Mouse (Mus musculus): ENCODE measurements around the gene Btbd7.

Btbd7 gene

DNA sequence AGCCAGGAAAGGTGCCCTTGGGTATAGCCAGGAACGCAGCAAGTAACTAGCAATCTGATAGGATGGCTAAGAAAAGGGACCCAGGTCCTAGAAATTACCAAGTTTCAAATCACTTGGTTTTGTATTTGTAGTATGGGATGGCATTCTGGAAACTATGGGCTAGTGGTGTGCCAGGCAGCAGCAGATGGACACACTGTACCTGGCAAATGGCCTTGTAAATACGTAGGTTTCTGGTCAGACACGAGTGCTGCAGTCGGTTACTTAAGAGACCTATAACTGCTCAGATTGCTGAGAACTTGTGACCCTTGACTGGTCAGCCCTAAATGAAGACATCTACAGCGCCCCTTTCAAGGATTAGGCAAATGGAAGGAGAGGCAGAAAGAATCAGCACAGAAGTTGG, 100.1 kb downstream of the Btbd7 start:
- no peak for DNase-seq

DNA sequence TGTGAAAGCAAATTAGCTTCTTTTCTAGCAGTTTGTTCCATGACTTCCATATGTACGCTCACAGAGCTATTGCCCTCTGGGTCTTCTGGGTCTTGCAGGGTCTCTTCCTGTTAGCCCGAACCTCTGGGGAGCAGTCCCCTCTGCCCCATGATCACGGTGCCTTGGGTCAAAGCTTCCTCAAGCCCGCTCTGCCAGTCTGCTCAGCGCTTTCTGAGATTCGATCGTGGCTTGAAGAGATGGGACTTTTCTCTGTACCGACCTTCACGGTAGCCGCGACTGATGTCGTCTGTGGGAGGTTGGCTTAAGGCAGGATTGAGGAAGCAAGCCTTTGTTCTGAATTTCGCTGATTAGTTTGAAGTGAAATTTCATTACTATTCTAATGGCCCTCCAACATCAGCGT, 102.2 kb downstream of the Btbd7 start:
- DNase-seq: no peak

DNA sequence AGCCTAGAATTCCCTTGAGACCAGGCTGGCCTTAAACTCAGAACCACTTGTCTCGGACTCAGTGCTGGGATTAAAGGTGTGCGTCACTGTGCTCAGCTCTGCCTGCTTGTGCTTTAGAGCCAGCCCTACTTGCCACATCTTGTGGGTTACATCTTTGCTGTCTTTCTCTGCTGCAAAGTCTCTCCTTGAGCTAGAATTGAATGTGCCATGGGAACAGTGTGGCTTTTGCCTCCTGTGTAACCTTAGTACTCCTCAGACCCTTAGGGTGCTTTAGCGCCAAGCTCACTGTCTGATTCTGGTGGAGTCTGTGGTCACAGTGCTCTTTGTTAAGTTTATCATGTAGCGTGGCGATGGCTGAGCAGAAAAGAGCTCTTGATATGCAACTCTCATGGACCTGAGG, 105.6 kb downstream of the Btbd7 start:
- no peak for DNase-seq

DNA sequence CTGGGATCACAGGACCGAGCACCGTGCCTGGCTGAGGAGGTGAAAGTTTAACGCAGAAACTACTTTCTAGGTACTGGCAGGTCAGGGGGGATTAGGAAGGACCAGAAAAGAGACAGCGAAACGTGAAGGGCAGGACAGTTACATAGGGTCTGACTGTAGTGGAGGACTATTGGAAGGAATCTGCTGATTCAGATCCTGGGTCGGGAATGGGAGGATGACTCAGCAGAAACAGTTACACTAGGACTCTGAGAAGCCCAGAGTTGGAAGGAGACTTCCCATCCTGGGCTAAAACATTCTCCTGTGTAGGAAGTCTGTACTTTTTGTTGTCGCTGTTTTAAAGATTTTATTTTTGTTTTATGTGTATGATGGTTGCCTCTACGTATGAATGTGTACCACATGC, 106.7 kb downstream of the Btbd7 start:
- no peak for DNase-seq

DNA sequence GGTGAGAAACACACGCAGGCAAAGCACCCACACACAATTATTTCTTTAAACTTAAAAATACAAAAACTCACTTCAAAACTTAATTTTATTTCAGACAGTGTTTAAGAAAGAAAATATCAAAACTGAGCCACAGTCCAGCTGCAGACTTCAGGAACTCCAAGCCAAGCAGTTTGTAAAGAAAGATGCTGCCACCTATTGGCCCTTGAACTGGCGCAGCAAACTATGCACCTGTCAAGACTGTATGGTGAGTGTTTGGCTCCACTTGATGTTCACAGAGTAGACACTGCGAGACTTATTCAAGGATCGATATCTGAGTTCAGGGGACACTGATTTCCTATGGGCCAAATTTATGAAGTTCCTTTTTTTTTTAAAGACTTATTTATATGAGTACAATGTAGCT, 109.3 kb downstream of the Btbd7 start:
- DNase-seq: peak in 1 of 2 experiments; percentile 30

DNA sequence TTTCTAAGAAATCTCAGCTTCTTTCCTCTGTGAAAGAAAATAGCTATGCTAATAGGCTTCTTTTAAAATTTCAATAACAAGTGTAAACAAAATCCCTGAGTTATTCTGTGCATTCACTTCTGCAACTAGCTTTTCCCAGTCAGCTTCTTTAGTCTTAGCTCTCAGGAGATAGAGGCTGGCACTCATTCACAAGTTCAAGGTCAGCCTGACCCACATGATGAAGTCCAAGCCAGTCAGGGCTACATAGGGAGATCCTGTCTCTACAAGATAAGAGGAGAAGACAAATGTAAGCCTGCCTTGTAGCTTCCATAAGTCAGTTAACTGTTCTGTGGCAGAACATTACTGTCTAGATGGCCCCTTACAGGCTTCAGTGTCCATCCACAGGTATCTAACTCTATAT, 114.6 kb downstream of the Btbd7 start:
- no peak for DNase-seq

DNA sequence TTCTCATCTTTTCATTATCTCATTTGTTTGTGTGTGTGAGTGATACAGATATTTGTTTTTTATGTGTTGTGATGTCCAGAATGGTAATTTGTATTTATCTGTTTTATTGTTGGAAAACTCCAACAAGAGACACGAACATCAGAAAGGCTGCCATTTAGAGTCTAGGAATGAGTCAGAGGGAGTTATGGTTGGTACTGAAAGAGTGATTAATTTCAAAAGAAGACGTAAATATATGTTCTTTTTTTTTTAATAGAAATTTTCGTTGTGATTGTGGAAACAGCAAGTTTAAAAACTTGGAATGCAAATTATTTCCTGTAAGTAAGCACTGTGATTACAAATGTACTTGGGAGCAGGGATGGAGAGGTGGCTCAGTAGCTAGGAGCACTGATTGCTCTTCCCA, 116.6 kb downstream of the Btbd7 start:
- DNase-seq: no peak

DNA sequence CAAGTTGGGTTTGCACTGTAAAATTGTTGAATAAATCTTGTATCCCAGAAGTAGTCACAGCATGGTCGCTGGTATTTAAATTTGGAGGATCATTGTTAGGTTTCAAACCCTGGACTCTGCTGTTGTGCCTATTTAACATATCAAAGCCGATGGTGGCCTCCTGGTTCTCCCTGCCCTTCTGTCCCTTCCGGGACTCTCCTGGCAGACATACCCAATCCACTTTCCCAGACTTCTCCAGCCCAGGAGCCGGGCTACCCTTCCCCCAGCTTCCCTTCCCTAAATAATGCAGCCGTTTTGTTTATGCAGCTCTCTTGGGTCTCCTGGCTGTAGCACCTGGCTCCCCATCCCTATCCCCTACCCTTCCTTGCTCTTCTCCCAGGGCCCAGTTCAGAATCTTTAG, 119.3 kb downstream of the Btbd7 start:
- peak in 1 of 2 experiments; percentile 38 for DNase-seq

DNA sequence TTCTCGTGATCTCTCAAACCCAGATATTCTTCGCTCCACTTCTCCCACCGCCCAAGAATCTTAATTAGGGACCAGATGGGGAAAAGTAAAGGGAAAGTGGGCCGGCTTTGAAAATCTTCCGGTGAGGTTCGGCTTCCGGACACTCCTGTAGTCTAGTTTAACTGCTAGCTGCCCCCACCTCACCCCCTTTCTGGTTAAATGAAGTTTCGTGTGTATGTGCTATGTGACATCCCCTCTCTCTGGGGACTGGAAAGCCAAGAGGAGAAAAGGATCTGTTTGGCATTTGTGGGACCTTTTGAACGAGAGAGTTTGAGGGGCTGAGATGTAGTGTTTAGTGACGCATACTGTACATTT, 119.9 kb downstream of the Btbd7 start, which contains the start of gene Gm20604:
Gene Gm20604 (minus strand): TSS at position 270 of the 354 bp plus-strand sequence.
- no peak for DNase-seq

DNA sequence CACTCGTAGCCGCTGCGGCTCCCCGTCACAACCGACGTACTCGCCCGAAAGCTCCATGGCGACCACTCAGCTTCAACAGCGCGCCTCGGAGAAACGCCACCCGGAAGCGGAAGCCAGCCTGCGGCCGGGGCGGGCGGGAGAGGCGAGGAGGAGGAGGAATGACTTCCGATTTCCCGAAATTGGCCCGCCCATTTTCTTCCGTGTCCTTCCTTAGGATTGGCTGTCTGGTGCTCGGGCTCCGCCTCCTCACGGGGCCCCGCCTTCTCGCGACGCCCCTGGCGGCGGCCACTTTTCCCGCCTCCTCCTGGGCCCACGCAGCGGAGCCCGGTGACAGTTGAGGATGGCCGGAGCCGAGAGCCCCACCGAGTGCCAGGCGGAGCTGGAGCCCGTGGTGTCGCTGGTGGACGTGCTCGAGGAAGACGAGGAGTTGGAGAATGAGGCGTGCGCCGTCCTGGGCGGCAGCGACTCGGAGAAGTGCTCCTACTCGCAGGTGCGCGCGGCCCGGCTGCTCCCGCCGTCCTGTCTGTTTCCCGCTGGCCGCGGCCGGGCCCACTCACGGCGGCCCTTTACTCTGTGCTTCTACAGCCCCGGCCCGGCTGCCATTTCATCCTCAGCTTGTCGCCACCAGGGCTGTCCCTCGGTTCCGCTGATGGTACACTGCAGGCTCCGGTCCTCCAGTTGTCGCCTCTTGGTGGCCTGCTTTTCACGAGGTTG, 120.4 kb downstream of the Btbd7 start, which contains the start of the genes Gm28051, Gon7 and Ubr7:
Gene Gm28051 (minus strand): TSS at position 77 of the 714 bp plus-strand sequence.
Gene Gon7 (minus strand): TSS at position 115 of the 714 bp plus-strand sequence.
Gene Ubr7 (plus strand): TSS at position 279 of the 714 bp plus-strand sequence.
- peak; percentile 98 for DNase-seq

DNA sequence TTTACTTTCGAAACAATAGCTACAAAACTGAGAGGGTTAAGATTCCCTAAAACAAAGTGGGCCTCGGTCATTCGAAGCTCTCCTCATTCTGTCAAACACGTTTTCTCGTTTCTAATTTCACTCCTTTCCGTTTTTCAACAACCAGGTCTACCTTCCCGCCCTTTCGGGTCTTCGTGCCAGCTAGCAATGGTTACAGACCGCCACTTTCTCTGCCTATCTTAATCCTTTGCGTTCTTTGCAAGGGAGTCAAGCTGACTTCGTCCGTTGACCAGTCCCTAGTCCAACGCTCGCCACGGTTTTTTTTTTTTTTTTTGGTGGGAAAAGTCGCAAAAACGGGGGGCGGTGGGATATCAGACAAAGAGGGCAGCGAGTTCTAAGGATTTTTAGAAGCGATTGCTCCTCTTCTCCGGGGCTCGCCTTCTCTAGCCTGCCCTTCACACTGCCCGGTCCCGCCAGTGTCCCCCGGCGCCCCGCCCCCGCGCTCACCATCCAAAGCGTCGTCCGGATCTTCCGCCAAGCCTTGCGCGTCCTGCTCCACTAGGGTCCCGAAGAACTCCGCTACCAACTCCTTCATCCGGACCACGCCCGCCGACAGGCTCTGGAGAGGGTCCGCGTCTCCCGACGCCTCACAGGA, 121.1 kb downstream of the Btbd7 start:
- peak in 1 of 2 experiments; percentile 88 for DNase-seq

DNA sequence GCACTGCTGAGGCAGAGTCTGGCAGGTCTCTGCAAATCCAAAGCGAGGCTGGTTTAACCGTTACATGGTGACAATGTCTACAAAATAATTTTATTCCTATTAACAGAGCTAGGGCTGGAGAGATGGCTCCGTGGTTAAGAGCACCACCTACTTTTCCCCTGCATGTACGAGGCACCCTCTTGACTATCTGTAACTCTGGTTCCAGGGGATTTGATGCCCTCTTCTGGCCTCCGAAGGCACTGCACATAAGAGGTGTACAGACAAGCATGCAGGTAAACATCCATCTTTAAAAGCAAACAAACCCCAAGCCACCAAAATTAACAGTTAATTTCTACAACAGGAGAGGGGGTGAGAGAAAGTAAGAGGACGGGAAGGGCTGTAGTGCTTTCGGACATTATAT, 122.0 kb downstream of the Btbd7 start:
- peak in 1 of 2 experiments; percentile 43 for DNase-seq

DNA sequence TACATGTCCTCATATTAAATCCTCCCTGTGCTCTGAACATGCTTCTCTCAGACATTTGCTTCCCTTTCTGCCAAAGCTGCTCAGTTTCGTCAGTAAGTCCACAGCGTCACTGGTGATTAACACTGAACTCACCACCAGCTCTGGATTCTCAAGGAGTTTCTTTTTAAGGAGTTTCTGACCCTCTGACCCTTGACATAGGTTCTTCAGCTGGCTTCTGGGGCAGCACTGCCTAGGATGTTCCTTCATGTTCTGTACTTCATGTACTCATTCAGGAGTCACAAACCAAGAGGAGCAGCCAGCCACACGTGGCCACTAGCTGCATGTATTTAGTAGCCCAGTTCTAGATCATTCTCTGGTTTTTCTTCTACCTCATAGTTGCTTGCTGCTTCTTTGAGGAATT, 130.0 kb downstream of the Btbd7 start:
- no peak for DNase-seq

DNA sequence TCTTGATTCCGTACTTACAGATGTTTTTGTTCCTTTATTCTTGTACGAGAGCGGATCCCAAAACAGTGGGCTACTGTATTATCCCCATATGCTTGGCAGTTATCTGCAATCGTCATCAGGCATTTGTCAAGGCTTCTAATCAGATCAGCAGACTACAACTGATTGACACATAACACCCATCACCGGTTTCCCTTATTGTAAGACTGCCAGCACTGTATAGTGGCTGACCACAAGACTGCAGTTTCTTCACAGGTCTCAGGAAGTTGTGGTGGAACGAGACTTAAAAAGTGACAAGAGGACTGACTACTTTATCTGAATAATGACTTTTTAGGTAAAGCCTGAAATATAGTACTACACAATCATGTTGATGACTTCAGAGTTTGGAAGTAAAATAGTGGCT, 133.4 kb downstream of the Btbd7 start:
- no peak for DNase-seq

DNA sequence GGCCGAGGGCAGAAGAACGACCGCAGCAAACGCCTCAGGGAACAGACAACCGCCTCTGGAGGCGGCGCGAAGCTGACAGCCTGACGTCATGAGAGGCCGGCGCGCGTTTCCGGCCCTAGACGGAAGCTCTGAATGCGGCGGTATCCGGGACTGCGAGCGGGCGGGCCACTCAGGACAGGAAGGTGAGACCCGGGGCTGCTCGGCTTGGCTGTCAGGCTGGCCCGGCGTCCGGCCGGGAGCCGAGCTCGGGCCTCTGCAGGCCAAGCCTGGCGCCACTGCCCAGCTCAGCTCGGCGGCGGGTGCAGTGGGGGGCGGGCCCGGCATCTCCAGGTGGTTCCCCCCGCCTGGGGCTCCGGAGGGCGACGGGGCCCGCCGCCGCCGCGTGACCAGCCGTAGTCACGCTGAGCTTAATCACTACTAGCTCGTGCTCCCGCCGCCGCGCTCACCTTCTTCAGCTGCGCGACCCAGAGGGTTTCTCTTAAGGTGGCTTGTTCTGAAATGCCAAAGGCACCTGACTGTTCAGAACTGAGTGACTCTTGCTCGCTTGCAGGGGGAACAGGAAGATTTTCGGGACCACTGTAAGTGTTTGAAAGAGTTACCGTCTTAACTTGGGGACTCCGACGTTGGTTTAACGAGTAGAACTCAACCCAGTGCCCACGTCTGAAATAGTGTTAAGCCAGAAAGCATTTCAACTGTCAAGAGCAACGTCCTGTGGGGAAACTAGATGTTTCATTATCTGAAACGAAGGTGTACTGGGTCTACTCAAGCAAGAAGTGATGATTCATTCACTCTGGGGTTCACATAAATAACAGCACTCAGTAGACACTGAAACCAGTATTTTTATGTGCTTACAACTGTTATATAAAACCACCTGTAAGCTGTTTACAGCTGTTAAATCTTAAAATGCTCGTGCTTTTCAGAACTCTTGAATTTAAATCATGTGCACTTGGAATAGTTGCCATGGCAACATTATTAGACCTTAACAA, 134.4 kb downstream of the Btbd7 start, which contains the start of the genes Moap1 and Tmem251:
Gene Moap1 (minus strand): TSS at position 73 of the 986 bp plus-strand sequence.
Gene Tmem251 (plus strand): TSS at position 174 of the 986 bp plus-strand sequence.
- peak; percentile 92 to 96 for DNase-seq

DNA sequence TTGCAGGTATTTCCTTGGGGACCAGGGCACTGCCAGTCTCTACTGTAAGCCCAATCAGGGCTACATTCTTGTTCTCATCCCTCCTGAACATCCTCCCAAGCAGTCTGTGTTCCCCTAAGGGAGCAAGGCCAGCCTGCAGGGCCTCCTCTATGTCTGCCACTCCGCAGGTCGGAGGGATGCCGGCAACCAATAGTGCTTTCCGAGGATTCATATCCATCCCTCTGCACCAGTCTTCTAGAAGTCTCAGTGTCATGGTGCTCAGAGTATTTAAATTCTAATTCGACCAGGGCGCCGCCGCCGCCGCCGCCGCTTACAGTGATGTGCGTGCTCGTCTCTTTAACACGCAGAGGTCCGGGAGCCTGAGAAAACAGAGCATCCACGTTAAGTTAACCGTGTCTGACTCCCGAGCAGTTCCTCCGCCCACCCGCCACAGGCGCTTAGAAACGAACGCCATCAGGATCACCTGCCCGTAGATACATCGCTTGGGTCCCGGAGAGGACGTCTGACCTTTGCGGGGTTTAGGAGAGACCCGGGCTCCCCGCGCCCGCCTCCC, 135.2 kb downstream of the Btbd7 start:
- no peak for DNase-seq

DNA sequence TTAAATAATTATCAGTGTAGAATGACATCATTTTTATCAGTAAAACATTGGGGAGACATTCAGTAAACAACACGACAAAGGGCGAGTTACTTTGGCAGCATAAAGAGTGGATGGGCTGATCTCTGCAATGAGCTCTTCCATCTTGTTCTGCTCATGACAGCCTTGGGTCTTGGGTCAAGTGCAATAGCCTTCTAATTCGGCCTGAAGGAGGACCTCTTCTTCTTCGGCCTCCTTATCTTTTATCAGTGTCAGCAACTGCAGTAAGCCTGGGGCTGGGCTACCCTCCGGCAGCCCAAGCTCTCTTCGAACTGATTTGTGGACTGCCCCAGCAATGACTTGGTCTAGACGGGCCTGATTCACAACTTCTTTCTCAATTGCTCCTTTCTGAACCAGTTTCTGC, 136.2 kb downstream of the Btbd7 start:
- DNase-seq: no peak

DNA sequence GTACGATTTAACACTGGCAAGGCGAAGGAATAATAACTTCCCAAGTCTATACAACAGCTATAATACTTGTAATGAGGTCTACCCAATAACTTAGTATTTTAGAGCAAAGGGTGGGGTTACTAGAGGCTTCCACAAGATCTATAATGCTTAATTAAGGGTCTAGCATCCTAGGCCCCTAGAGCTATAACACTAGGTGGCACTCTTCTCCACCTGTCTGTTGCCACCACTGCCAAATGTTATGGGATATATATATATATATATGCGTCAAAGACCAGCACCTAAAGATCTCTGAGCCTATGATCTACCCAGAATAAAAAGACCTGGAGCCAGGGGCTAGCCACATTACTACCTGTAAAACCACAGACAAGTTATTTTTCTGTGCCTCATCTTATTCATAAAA, 138.0 kb downstream of the Btbd7 start:
- peak in 1 of 2 experiments; percentile 13 for DNase-seq

DNA sequence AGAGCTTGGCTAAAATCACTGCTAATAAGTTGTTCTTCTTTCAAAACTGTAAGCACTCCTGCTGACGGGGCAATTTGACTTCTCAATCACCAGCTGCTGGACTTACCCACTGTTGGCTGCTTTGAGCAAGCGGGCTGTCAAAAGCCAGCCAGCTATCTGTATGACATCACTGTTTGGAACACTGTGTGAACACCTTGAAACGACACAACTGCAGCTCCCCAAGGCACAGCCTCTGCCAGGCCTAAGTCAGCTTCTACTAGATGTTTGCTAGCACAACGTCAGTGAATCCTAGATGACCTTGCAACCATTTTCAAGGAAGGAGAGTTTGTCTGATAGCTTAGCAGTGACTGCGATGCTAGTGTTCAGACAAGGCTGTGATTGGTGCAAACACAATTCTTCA, 139.2 kb downstream of the Btbd7 start:
- no peak for DNase-seq

DNA sequence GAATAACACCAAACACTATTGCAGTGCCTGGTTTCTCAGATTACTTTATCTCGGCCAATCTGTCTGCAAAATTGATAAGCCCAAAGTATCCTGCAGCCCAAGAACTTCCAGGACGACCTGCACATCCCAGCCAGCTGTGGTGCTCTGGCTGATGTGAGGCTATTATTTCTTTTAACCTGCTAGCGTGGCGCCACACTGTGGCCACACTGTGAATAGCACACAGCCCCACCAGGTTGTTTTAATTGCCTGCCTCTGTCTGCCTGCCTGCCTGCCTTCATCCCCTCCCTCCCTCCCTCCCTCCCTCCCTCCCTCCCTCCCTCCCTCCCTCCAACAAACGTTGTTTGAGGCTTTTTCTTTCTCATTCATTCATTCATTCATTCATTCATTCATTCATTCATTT, 144.9 kb downstream of the Btbd7 start:
- DNase-seq: peak; percentile 69 to 76

DNA sequence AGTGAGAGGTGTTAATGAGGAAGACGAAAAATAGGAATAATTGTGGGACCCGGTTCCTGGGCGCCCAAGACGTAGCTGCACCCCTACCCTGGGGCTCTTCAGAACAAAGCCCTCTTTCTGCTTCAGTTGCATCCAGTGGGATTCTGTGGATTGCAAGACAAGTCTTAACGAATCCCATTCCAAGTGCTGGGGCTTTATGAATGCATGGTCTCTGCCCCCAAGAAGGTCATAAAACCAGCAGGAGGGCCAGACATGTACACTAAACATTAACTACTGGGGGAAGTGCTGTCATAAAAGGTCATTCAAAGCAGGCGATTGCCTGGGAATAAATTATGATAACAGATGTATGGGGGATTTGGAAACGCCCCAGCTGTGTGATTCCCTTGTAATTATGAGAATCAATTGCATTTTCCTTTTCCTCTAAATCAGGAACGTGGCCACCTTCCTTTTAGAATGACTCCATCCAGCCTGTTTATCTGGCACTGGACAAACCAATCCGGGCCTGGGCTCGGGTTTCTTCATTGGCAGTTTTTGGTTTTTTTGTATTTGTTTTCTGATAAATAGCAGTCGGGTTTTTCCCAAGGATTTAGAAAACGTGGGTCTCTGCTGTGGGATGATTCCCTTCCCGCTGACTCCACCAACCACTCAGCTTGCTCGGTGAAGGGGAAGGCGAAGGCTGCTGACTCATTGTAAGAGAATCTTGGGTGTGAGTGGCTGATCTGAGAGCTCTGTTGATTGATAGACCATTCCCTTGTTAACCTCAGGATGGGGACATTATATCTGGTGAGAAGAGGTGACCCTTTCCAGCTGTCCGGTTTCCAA, 147.3 kb downstream of the Btbd7 start:
- DNase-seq: peak; percentile 13 to 40

All from kidney, postnatal 25 days (tissue).